Mouse (Mus musculus): ENCODE results near the gene Kera. TPM values are rescaled to one million over a fixed set of nuclear protein-coding genes. Genes with fewer than 3 reads are reported as not detected.

The Kera gene
- polyA plus RNA-seq, 1 experiment from 2014 or later = 0.10 TPM

DNA sequence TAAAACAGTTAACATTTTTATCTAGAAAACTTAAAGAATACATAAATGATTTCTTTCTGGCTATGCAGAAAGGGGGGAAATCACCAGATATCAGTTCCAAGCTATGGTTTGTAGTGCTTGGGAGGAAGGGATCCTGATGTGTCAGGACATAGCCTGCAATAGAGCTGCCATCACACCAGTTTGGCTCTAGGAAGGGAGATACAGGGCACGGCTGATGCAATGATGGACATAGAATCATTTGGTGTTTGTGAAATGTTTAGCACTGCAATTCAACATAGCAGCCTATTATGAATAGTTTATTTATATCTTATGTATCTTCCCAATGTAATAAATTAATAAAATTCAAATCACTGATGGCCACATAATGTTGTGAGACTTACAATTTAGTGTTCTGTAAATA lies 15.6 kb downstream of the Kera start:
- Histone ChIP-seq H3K4me2 (replicated peaks) (no peak overlapping the region), H3K27ac (no peak overlapping the region), H3K9me3 (no peaks in the 10 kb centered on the region), H3K36me3 (no peaks in the 10 kb centered on the region), H3K4me3 (no peak overlapping the region), H3K9ac (no peak overlapping the region), H3K4me1 (no peaks in the 10 kb centered on the region), H3K27me3 (replicated peaks) (no peaks in the 10 kb centered on the region)
- 93% methylated on average over 1 of the region's 1 CpGs for WGBS
- no peak for ATAC-seq (ENCODE audit: low FRiP score, low read depth)

DNA sequence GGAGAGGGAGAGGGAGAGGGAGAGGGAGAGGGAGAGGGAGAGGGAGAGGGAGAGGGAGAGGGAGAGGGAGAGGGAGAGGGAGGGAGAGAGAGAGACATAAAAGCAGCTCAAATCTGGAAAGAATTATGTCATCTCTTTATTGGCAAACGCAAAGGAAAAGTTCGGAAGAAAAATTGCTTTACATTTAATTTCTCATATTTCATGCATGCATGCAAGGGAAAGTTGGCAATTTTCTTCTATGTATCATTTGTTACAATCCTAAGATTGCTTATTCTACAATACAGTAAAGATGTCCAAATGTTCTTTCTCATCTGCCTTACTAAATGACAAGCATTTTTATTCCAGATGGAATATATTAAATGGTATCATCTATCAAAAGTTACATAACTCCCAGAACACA lies 17.7 kb downstream of the Kera start:
- no peaks in the 10 kb centered on the region for H3K36me3 ChIP-seq
- ATAC-seq (ENCODE audit: low FRiP score, low read depth) = no peak
- H3K9ac ChIP-seq = no peak overlapping the region

DNA sequence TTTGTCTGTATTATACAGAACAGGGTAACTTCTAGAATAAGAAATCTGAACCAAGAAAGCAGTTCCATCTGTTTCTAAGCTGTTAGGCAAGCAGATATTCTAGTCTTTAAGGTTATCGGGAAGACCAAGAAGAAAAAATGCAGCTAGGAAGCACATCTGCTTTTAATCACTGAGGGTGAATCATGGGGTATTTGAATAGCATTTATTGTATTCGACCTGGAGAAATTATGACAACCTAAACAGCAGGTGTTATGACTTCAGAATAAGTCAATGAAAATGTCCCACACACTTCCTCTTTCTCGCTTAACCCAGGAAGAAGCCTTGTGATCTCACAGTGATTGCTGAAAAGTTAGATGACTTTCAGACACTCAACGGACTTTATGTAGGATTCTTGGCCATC lies 18.4 kb downstream of the Kera start:
- H3K4me1 ChIP-seq = no peaks in the 10 kb centered on the region
- no peaks in the 10 kb centered on the region for H3K36me3 ChIP-seq
- H3K27me3 ChIP-seq (replicated peaks) = no peaks in the 10 kb centered on the region
- H3K9ac ChIP-seq = no peak overlapping the region
- no peak overlapping the region for H3K27ac ChIP-seq
- whole genome bisulfite sequencing = 66% methylated on average over 4 of the region's 4 CpGs
- H3K9me3 ChIP-seq = no peaks in the 10 kb centered on the region
- H3K4me2 ChIP-seq (replicated peaks) = no peak overlapping the region
- no peak overlapping the region for H3K4me3 ChIP-seq
- ATAC-seq (ENCODE audit: low FRiP score, low read depth) = no peak

More for the DNA sequence above, 17.7 kb downstream of the Kera start:
- no peak overlapping the region for H3K4me3 ChIP-seq
- 72% methylated on average over 2 of the region's 2 CpGs for WGBS
- H3K27ac ChIP-seq = no peak overlapping the region
- no peak overlapping the region for H3K4me2 ChIP-seq (replicated peaks)
- H3K9me3 ChIP-seq = no peaks in the 10 kb centered on the region
- H3K27me3 ChIP-seq (replicated peaks) = no peaks in the 10 kb centered on the region
- H3K4me1 ChIP-seq = no peaks in the 10 kb centered on the region

DNA sequence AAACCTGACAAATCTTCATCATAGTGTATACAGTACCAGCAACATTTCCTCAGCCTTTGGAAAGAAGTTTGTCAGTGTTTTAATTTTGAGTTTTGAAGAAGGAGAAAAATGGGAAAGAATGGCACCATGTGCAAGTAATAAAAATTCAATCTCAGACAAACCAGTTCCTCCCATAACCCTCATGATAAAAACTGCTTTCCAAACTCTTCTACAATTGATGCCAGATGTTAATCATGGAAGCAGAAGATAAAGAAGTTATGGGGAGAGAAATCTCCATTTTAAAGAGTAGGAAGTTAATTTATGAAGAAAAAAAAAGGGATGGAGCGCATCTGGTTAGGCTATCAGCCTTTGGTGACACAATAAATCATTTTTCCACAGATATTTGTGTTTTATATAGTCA lies 19.9 kb downstream of the Kera start:
- Histone ChIP-seq H3K36me3 (no peaks in the 10 kb centered on the region), H3K27me3 (replicated peaks) (no peaks in the 10 kb centered on the region), H3K4me2 (replicated peaks) (no peak overlapping the region), H3K9ac (no peak overlapping the region), H3K4me1 (no peaks in the 10 kb centered on the region), H3K9me3 (no peaks in the 10 kb centered on the region), H3K27ac (no peak overlapping the region), H3K4me3 (no peak overlapping the region)
- no peak for ATAC-seq (ENCODE audit: low FRiP score, low read depth)
- WGBS = 89% methylated on average over 1 of the region's 1 CpGs

DNA sequence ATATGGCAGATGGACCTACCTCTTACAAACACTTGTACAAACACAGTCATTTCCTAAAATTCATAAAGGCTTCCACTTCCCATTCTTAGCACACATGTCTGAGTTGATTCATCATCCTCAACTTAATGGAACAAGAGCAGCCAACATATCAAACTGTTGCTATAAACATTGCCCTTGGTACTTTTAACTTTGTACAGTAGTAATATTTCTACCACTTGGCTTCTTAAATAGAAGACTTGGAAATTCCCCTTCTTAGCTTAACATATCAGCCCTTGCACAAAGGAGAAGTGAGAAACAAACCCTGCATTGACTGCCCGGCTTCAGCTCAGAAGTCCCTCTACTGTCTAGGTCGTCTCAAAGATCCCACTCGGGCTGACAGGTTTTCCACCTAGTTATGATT lies 24.4 kb downstream of the Kera start:
- Histone ChIP-seq H3K9ac (no peak overlapping the region), H3K27me3 (replicated peaks) (no peaks in the 10 kb centered on the region), H3K36me3 (no peaks in the 10 kb centered on the region), H3K4me3 (no peak overlapping the region), H3K27ac (no peak overlapping the region), H3K4me1 (no peaks in the 10 kb centered on the region), H3K4me2 (replicated peaks) (no peak overlapping the region), H3K9me3 (no peaks in the 10 kb centered on the region)
- 88% methylated on average over 3 of the region's 3 CpGs for WGBS
- ATAC-seq (ENCODE audit: low FRiP score, low read depth) = no peak

DNA sequence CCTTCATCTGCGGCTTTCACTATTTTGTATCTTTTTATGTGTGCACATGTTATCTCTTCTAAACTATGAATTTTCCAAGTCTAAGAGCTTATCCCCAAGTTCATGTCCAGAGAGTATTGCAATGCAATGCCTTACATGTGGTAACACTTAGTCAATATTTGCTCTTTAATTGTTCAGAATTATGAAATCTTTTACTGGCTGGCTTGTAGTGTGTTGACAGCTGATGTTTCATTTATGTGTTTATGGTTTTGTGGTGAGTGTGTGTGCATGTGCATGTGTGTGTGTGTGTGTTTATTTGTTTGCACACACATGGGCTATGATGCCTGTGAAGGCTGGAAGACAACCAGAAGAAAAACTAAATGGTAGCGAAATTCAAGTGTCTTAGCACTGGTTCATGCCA lies 35.2 kb downstream of the Kera start:
- no peak for ATAC-seq (ENCODE audit: low FRiP score, low read depth)
- H3K9me3 ChIP-seq = no peaks in the 10 kb centered on the region
- no peak overlapping the region for H3K4me2 ChIP-seq (replicated peaks)
- no peak overlapping the region for H3K4me3 ChIP-seq
- H3K27me3 ChIP-seq (replicated peaks) = no peaks in the 10 kb centered on the region
- H3K27ac ChIP-seq = no peak overlapping the region
- H3K9ac ChIP-seq = no peak overlapping the region
- no peaks in the 10 kb centered on the region for H3K36me3 ChIP-seq
- H3K4me1 ChIP-seq = no peaks in the 10 kb centered on the region
- 87% methylated on average over 2 of the region's 2 CpGs for WGBS

DNA sequence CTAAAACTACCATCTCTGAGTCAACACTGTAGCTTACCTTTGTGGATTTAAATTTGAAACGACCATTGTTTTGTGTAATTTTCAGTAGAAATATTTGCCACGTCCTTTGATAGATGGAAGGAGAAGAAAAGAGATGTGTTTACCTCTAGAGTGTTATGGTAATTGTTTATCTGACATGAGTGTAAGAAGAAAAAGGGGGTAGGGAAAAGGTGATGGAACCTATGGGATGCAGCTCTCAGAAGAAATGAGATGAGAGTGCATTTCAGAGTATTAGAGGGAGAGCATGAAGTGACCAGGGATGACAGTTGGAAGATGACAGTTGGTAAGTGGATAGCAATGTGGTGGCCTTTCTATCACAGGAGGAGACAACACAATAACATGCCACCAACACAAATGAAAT lies 37.1 kb downstream of the Kera start, which contains the start of gene Epyc:
Gene Epyc (plus strand): TSS at position 301 of the 400 bp plus-strand sequence.
- H3K4me2 ChIP-seq (replicated peaks) = no peak within 1 kb of the TSS
- 86% methylated on average over 2 of the region's 2 CpGs for WGBS
- H3K9ac ChIP-seq = no peak within 1 kb of the TSS
- H3K27me3 ChIP-seq (replicated peaks) = no peaks in the 10 kb centered on the region
- no peaks in the 10 kb centered on the region for H3K9me3 ChIP-seq
- H3K4me3 ChIP-seq = no peak within 1 kb of the TSS
- no peaks in the 10 kb centered on the region for H3K36me3 ChIP-seq
- ATAC-seq (ENCODE audit: low FRiP score, low read depth) = no peak
- no peak within 1 kb of the TSS for H3K27ac ChIP-seq
- no peaks in the 10 kb centered on the region for H3K4me1 ChIP-seq

DNA sequence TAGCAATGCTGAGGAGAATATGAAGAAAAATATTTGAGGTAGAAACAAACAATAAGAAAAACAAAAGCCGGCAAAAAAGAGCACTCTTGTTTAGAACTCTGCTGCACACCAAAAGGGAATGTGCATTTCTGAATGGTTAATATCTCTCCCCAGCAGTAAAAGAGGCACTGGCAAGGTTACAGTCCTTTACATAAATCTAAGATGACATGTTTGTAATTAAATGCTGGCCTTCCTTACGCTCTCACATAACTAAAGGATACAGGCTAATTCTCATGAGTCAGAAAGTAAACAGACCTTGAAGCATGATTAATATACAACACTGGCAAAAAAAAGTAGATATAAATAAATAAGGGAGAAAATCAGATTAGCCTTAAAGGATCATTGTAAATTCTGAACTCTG lies 43.7 kb downstream of the Kera start:
- H3K9me3 ChIP-seq = no peaks in the 10 kb centered on the region
- WGBS = 73% methylated on average over 2 of the region's 2 CpGs
- no peaks in the 10 kb centered on the region for H3K36me3 ChIP-seq
- no peak overlapping the region for H3K4me3 ChIP-seq
- no peak overlapping the region for H3K9ac ChIP-seq
- no peak overlapping the region for H3K27ac ChIP-seq
- H3K4me2 ChIP-seq (replicated peaks) = no peak overlapping the region
- H3K27me3 ChIP-seq (replicated peaks) = no peaks in the 10 kb centered on the region
- no peak for ATAC-seq (ENCODE audit: low FRiP score, low read depth)
- no peaks in the 10 kb centered on the region for H3K4me1 ChIP-seq

DNA sequence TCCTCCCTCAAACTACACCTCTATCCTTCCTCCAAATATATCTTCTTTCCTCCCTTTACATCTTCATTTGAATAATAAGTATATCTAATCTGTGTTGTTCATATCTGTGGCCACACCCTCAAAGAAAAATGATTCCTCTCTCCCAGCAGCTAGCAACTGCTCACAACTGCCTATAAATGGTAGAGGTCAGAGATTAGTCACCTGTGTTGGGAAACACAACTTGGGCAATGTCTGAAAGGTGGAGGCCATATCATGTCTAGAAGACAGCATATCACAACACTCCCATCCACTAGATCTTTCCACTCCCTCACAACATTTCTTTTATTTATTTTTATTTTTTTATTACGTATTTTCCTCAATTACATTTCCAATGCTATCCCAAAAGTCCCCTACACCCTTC lies 52.8 kb downstream of the Kera start:
- no peak overlapping the region for H3K4me2 ChIP-seq (replicated peaks)
- H3K9me3 ChIP-seq = no peaks in the 10 kb centered on the region
- no peaks in the 10 kb centered on the region for H3K4me1 ChIP-seq
- H3K27ac ChIP-seq = no peak overlapping the region
- no peak overlapping the region for H3K9ac ChIP-seq
- H3K36me3 ChIP-seq = no peaks in the 10 kb centered on the region
- WGBS = 85% methylated on average over 1 of the region's 1 CpGs
- no peaks in the 10 kb centered on the region for H3K27me3 ChIP-seq (replicated peaks)
- ATAC-seq (ENCODE audit: low FRiP score, low read depth) = no peak
- H3K4me3 ChIP-seq = no peak overlapping the region

Other genes with a start within 250 kb of the Kera start
- gene Dcn, start 127.3 kb upstream of the Kera start, polyA plus RNA-seq (2016; fragmentation: Nextera tagmentation; extraction: Ambion mirVana) = 76.9 and 78.9 TPM in 2 replicates
- gene Lum, start 41.8 kb upstream of the Kera start, polyA plus RNA-seq (2016; fragmentation: Nextera tagmentation; extraction: Ambion mirVana) = 63.9 and 64.1 TPM in 2 replicates
- 0.37 and 1.2 TPM in 2 replicates for gene Epyc, start 37.2 kb downstream of the Kera start, polyA plus RNA-seq (2016; fragmentation: Nextera tagmentation; extraction: Ambion mirVana)
- gene Ccer1, start 86.2 kb downstream of the Kera start, polyA plus RNA-seq (2016; fragmentation: Nextera tagmentation; extraction: Ambion mirVana) = not detected in 2 replicates
- gene C030005K15Rik, start 119.9 kb downstream of the Kera start, polyA plus RNA-seq (2016; fragmentation: Nextera tagmentation; extraction: Ambion mirVana) = not detected in 2 replicates